Mouse (Mus musculus) ES-E14 (cell line): ENCODE measurements around the gene Pacsin2.

Experiments used
- CHD2 ChIP-seq: IDR thresholded peaks from 2 replicates; pipeline ENCODE4 v1.6.1; 2014; ENCODE audit warnings: mild to moderate bottlenecking, low read depth, low read length, inconsistent platforms
- HCFC1 ChIP-seq: IDR thresholded peaks from 2 replicates; pipeline ENCODE4 v1.6.1; 2012; ENCODE audit warnings: low read length, inconsistent platforms, borderline replicate concordance; ENCODE audit not compliant: insufficient read depth
- ZNF384 ChIP-seq: IDR thresholded peaks from 2 replicates; pipeline ENCODE4 v1.6.1; 2012; ENCODE audit warnings: low read depth, low read length, inconsistent platforms

DNA sequence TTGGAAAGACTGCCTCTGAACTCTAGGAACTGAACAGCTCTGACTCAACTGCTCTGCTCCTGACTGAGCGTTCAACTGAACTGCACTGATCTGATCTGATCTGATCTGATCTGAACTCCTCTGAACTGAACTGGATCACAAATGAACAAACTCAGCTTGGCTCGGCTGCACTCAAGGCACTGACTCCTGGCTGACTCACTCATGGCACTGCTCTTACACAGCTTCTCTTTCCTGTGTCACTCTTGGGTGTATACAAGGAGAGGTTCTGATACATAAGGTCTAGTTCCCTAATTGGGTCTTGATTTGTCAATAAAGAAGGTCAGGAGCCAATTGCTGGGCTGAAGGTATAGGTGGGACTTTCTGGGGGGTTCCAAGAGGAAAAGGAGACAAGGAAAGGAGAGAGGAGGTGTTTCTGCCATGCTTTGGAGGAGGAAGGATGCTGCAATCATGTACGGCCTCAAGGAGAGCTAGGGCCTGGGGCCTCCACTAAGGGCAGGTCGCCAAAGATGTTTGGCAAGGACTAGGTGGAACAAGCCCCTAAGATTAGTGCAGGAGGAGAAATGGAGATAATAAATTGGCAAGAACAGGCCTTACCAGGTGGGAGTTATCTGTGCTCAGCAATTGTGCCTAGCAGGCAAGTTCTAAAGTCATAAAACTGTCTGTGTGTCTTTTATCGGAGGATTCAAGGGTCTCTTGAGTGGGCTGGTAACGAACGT is 29.6 kb upstream of the Pacsin2 start:
- no peak for TF ChIP-seq ZNF384
- no peak for TF ChIP-seq HCFC1
- no peak for TF ChIP-seq CHD2
